Mouse (Mus musculus): Measurements from ENCODE around the gene Samd1. TPM values are rescaled to one million over a fixed set of nuclear protein-coding genes. Genes with fewer than 3 reads are reported as not detected.

The Samd1 gene
- total and polyA plus RNA-seq, 3 experiments: 64.1 to 246 (median 93.8) TPM

Other genes with a start within 250 kb of the Samd1 start
- 31.2 and 35.2 TPM in 2 replicates for gene Adgrl1, start 97.6 kb upstream of the Samd1 start, total RNA-seq (2014; fragmentation: Nextera tagmentation)
- gene Adgrl1, start 97.6 kb upstream of the Samd1 start, total RNA-seq (2017): 9.1 and 11.3 TPM in 2 replicates
- 18.5 and 20.7 TPM in 2 replicates for gene Adgrl1, start 97.6 kb upstream of the Samd1 start, polyA plus RNA-seq (2012)
- 0.83 and 1.7 TPM in 2 replicates for gene Gm10644, start 42.5 kb upstream of the Samd1 start, total RNA-seq (2014; fragmentation: Nextera tagmentation)
- 0.81 and 0.82 TPM in 2 replicates for gene Gm10644, start 42.5 kb upstream of the Samd1 start, total RNA-seq (2017)
- gene Gm10644, start 42.5 kb upstream of the Samd1 start, polyA plus RNA-seq (2012): 0.10 and 0.16 TPM in 2 replicates
- gene Asf1b, start 42.2 kb upstream of the Samd1 start, total RNA-seq (2014; fragmentation: Nextera tagmentation): 87.4 and 120 TPM in 2 replicates
- gene Asf1b, start 42.2 kb upstream of the Samd1 start, total RNA-seq (2017): 88.6 and 104 TPM in 2 replicates
- gene Asf1b, start 42.2 kb upstream of the Samd1 start, polyA plus RNA-seq (2012): 288 and 383 TPM in 2 replicates
- gene Prkaca, start 24.7 kb upstream of the Samd1 start, total RNA-seq (2014; fragmentation: Nextera tagmentation): 88.6 and 99.3 TPM in 2 replicates
- 32.2 and 34.4 TPM in 2 replicates for gene Prkaca, start 24.7 kb upstream of the Samd1 start, total RNA-seq (2017)
- gene Prkaca, start 24.7 kb upstream of the Samd1 start, polyA plus RNA-seq (2012): 46.6 and 46.9 TPM in 2 replicates
- 0.78 TPM in 1 of 2 replicates, not detected in the other for gene 1700067K01Rik, start 3.8 kb downstream of the Samd1 start, total RNA-seq (2014; fragmentation: Nextera tagmentation)
- gene 1700067K01Rik, start 3.8 kb downstream of the Samd1 start, total RNA-seq (2017): 0.35 and 0.82 TPM in 2 replicates
- gene 1700067K01Rik, start 3.8 kb downstream of the Samd1 start, polyA plus RNA-seq (2012): 0.92 and 1.2 TPM in 2 replicates
- not detected in 2 replicates for gene 2210011C24Rik, start 14.5 kb downstream of the Samd1 start, total RNA-seq (2014; fragmentation: Nextera tagmentation)
- not detected in 2 replicates for gene 2210011C24Rik, start 14.5 kb downstream of the Samd1 start, total RNA-seq (2017)
- gene 2210011C24Rik, start 14.5 kb downstream of the Samd1 start, polyA plus RNA-seq (2012): not detected in 2 replicates
- gene Palm3, start 23.8 kb downstream of the Samd1 start, total RNA-seq (2014; fragmentation: Nextera tagmentation): not detected in 2 replicates
- gene Palm3, start 23.8 kb downstream of the Samd1 start, total RNA-seq (2017): 0.06 TPM in 1 of 2 replicates, not detected in the other
- 0.12 and 0.15 TPM in 2 replicates for gene Palm3, start 23.8 kb downstream of the Samd1 start, polyA plus RNA-seq (2012)
- gene Il27ra, start 44.9 kb downstream of the Samd1 start, total RNA-seq (2014; fragmentation: Nextera tagmentation): not detected in 2 replicates
- gene Il27ra, start 44.9 kb downstream of the Samd1 start, total RNA-seq (2017): not detected in 2 replicates
- not detected in 2 replicates for gene Il27ra, start 44.9 kb downstream of the Samd1 start, polyA plus RNA-seq (2012)
- gene Rln3, start 47.3 kb downstream of the Samd1 start, total RNA-seq (2014; fragmentation: Nextera tagmentation): not detected in 2 replicates
- gene Rln3, start 47.3 kb downstream of the Samd1 start, total RNA-seq (2017): not detected in 2 replicates
- not detected in 2 replicates for gene Rln3, start 47.3 kb downstream of the Samd1 start, polyA plus RNA-seq (2012)
- gene Gm10643, start 67.5 kb downstream of the Samd1 start, total RNA-seq (2014; fragmentation: Nextera tagmentation): 1.1 and 2.0 TPM in 2 replicates
- gene Gm10643, start 67.5 kb downstream of the Samd1 start, total RNA-seq (2017): 1.3 and 1.6 TPM in 2 replicates
- 0.05 and 0.09 TPM in 2 replicates for gene Gm10643, start 67.5 kb downstream of the Samd1 start, polyA plus RNA-seq (2012)
- 12.0 and 14.3 TPM in 2 replicates for gene Rfx1, start 69.2 kb downstream of the Samd1 start, total RNA-seq (2014; fragmentation: Nextera tagmentation)
- 2.4 and 2.9 TPM in 2 replicates for gene Rfx1, start 69.2 kb downstream of the Samd1 start, total RNA-seq (2017)
- gene Rfx1, start 69.2 kb downstream of the Samd1 start, polyA plus RNA-seq (2012): 41.4 and 44.5 TPM in 2 replicates
- gene Dcaf15, start 107.1 kb downstream of the Samd1 start, total RNA-seq (2014; fragmentation: Nextera tagmentation): 15.7 and 16.3 TPM in 2 replicates
- 16.4 and 20.2 TPM in 2 replicates for gene Dcaf15, start 107.1 kb downstream of the Samd1 start, total RNA-seq (2017)
- 51.8 and 68.1 TPM in 2 replicates for gene Dcaf15, start 107.1 kb downstream of the Samd1 start, polyA plus RNA-seq (2012)
- gene Podnl1, start 128.3 kb downstream of the Samd1 start, total RNA-seq (2014; fragmentation: Nextera tagmentation): not detected in 2 replicates
- 0.06 TPM in 1 of 2 replicates, not detected in the other for gene Podnl1, start 128.3 kb downstream of the Samd1 start, total RNA-seq (2017)
- 0.05 and 0.06 TPM in 2 replicates for gene Podnl1, start 128.3 kb downstream of the Samd1 start, polyA plus RNA-seq (2012)
- 7.9 and 9.6 TPM in 2 replicates for gene Cc2d1a, start 150.3 kb downstream of the Samd1 start, total RNA-seq (2014; fragmentation: Nextera tagmentation)
- gene Cc2d1a, start 150.3 kb downstream of the Samd1 start, total RNA-seq (2017): 4.8 and 5.1 TPM in 2 replicates
- 21.3 and 25.5 TPM in 2 replicates for gene Cc2d1a, start 150.3 kb downstream of the Samd1 start, polyA plus RNA-seq (2012)
- 0.34 TPM in 1 of 2 replicates, not detected in the other for gene 4930432K21Rik, start 150.4 kb downstream of the Samd1 start, total RNA-seq (2014; fragmentation: Nextera tagmentation)
- gene 4930432K21Rik, start 150.4 kb downstream of the Samd1 start, total RNA-seq (2017): 0.55 and 0.58 TPM in 2 replicates
- 0.08 and 0.11 TPM in 2 replicates for gene 4930432K21Rik, start 150.4 kb downstream of the Samd1 start, polyA plus RNA-seq (2012)
- gene Nanos3, start 187.5 kb downstream of the Samd1 start, total RNA-seq (2014; fragmentation: Nextera tagmentation): not detected in 2 replicates
- not detected in 2 replicates for gene Nanos3, start 187.5 kb downstream of the Samd1 start, total RNA-seq (2017)
- gene Nanos3, start 187.5 kb downstream of the Samd1 start, polyA plus RNA-seq (2012): 0.19 TPM in 1 of 2 replicates, not detected in the other
- gene Zswim4, start 239.4 kb downstream of the Samd1 start, total RNA-seq (2014; fragmentation: Nextera tagmentation): 8.5 and 9.7 TPM in 2 replicates
- gene Zswim4, start 239.4 kb downstream of the Samd1 start, total RNA-seq (2017): 5.7 and 7.3 TPM in 2 replicates
- 14.6 and 19.0 TPM in 2 replicates for gene Zswim4, start 239.4 kb downstream of the Samd1 start, polyA plus RNA-seq (2012)